Mouse (Mus musculus) common myeloid progenitor, adult 5-6 weeks (primary cell): ENCODE measurements at regions not wholly inside any gene's neighbourhood (a gene's known extent, or its start where the extent isn't known, plus 50 kb on each side); places are given as distances from the start of the nearest gene placed in this dataset.

Experiments
- ATAC-seq: replicated peaks from 2 replicates; pipeline ENCODE4 v1.8.0; 2016; ENCODE audit warnings: low read depth, mild to moderate bottlenecking, moderate TSS enrichment, inconsistent platforms; ENCODE audit not compliant: poor library complexity, severe bottlenecking

- no peak for ATAC-seq
These were observed 212.4 kb downstream of the Srbd1 start for GRCm38 (mm10) chr17:85932360-85933132.

- no peak for ATAC-seq
These were observed 213.0 kb downstream of the Srbd1 start for GRCm38 (mm10) chr17:85931955-85932354.

GRCm38 (mm10) chr17:85930789-85931188, 214.2 kb downstream of the Srbd1 start:
- ATAC-seq, result no peak

- ATAC-seq, result no peak
These were observed 214.6 kb downstream of the Srbd1 start for GRCm38 (mm10) chr17:85930331-85930730.

GRCm38 (mm10) chr17:85929699-85930286, 215.2 kb downstream of the Srbd1 start:
- no peak for ATAC-seq

DNA sequence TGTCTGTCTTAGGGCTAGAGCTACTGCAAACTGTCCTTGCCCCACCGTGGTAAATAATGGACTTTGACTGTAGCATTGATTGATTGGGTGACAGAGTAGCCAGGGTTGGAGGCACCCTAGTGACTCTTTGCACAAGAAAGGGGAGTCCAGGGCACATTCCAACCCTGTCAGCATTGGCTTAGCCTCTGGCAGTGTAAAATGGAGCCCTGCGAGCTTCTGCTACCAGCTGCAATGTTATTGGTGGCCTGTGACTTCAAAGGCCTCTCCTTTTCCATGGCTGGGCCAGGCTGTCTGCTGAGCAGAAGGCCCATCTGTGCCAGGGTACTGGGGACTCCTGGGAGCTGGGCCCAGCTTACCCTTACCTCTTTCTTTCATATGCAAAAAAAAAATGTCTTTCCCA, 216.4 kb downstream of the Srbd1 start:
- no peak for ATAC-seq

GRCm38 (mm10) chr17:85927261-85927660, 217.7 kb downstream of the Srbd1 start:
- no peak for ATAC-seq

- ATAC-seq, result no peak
These were observed 218.9 kb downstream of the Srbd1 start for GRCm38 (mm10) chr17:85926044-85926443.

DNA sequence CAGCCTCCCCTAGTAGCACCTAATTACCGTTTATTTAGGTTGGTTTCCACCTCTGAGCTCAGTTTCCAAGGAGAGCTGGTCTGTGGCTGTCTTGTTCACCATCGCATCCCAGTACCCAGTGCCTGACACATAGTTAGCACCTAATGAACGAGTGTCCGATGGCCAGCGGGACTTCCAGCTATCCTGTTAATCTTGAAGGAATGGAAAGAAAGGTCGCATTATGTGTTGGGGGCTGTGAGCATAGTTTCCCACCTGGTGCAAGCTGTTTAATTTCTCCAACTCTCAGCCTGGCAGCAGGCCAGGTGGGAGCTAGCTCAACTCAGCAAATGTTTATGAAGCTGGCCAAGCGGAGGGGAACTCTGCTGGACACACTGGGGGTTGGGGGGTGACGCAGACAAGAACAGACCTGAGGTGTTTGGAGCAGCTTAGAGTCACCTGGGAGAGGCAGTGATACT, 223.7 kb downstream of the Srbd1 start:
- ATAC-seq, result no peak

DNA sequence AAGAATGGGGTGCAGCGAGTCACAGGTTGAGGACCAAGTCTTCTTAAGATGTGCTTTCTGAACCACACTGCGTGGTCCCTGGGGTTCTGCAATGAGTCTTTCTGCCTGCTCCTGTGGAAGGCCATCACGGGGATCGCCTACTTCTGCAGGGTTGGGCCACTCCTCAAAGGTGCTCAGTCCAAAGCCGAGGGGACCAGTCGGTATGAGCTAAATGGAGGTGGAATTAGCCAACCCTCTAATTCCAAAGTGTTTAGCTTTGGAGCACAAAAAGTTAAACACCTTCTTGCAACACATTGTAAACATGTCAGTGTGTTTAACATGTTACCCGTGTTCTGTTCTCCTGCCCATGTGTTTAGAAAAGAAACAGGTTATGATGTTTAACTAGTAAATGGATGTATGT, 225.1 kb downstream of the Srbd1 start:
- ATAC-seq, result no peak

DNA sequence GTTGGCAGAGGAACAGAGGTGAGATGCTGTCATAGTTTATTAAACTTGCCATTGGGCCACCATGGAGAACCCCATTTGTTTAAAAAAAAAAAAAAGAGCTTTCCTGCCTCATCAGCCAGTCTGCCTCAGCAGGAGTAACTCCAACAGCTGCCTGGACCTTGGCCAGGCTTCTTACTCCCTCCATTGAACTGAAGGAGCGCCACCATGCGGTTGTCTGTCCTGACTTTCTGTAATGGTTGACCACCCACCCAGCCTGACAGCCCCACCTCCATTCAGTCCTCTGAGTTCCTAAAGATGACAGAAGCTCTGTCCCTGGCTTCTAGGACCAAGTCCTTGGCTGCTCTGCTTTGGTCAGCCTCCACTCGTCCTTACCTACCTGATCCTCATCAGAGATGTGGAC, 227.8 kb upstream of the Six2 start:
- ATAC-seq, result no peak

DNA sequence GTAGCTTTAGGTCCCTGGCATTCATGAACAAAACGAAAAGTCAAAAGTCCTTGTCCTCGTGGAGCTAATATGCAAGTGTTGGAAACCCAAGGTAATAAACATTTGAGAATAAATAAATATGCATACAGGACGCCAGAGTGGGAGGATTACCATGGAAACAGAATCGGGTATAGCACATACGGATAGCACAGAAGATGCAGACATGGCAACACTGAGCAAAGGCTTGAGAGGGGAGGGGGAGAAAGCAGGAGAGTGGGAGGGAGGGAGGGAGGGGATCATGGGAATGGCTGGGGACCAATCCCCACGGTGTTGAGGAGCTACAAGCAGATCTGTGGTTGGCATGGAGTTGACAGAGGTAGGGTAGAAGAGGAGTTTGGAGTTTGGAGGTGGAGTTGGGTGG, 226.0 kb upstream of the Six2 start:
- no peak for ATAC-seq

GRCm38 (mm10) chr17:85908709-85909108, 220.6 kb upstream of the Six2 start:
- ATAC-seq, result no peak

DNA sequence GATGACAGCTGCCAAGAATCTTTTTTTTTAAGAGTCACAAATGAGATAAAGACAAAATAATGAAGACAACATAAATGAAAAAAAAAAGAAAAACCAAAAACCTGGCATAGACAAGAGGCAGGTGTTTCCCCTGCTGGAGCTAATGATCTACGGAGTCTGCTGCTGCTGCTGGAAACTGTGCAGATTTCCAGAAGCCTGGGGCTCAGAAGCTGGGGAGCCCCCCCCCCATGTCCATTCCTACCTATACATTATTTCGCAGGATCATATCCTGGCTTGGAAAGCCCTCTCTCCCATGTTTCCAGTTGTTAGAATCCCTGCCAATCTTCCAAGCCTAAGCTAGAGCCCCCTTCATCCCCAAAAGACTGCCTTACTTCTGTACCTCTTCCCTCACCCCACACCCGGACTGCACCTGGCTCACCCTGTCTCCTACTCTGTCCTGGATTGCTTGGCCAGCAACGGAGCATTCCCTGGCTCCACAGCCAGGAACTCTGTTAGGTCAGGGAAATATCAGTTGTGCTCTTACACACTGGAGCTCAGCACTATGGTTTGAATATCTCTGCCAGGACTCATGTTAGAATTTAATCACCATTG, 218.6 kb upstream of the Six2 start:
- ATAC-seq, result no peak

DNA sequence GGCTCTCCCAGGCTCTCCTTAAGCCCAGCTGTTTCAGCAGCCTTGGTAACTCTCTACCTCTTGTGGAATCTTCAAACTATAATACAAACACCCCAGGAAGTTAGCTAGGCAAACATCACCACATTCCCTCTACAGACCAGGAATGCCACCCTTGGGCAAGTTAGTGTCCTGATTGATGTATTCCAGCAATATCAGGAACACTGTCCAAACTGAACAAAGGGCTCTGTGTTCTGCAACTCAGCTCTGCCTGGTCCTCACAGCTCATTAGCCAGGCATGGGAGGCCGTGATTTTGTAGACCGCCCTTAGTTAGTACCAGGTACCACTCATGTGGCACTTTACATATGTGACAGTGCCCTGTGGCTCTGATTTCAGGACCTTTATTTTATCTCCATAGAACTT, 214.5 kb upstream of the Six2 start:
- no peak for ATAC-seq

GRCm38 (mm10) chr17:85899096-85899495, 211.0 kb upstream of the Six2 start:
- ATAC-seq, result no peak

DNA sequence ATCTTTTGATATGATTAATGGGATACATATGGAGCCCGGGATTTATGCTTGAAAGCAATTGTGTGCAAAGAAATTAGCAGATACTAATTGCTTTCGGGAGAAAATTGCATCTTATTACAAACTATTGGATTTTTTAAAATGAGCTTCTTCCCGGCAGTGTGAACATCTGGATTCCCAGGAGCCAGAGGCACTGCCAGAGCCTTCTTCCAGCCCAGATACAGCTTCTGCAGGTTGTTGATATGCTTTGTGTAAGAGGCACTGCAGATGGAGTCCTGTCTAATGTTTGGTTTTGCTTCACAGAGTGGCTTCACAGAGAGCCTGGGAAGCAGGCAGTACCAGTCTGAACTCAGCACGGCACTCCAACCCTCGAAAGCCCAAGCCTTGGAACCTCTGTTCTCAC, 207.9 kb upstream of the Six2 start:
- ATAC-seq, result no peak

- ATAC-seq, result no peak
These were observed 203.2 kb upstream of the Six2 start for GRCm38 (mm10) chr17:85891243-85891642.

DNA sequence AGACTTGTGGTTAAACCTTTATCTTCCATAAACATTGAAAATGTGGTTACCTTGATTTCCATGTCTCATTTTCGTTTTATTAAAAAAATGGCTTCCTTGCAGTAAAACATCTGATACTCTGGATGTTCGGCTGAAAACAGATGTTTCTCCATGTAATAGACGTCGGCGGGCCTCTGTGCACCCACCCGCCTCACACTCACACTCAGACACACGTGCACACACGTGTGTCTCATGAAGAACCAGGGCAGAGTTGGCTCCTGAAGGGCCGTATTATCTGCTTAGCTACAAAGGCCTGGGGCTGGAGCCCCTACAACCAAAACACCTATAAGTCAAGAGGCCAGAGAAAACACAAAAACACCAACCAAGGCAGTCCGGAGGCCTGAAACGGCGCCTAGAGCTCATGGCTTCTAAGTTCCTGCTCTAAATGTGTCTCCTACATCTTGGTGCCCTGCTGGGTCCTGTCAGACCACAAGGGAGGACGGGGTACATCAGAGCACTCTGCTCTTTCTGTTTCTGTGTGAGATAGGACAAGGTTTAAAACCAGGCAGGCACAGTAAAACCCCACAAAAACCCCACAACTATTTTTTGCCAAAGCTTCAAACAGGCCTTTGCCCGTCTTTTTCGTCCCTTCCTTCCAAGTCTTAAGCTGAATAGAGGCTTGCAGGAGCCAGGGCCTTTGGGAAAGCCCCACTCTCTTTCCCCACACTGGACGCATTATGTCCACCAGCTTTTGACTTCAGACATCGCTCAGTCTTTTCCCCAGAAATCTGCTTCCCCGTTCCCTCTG, 201.9 kb upstream of the Six2 start:
- no peak for ATAC-seq

- ATAC-seq, result no peak
These were observed 200.7 kb upstream of the Six2 start for GRCm38 (mm10) chr17:85888568-85889398.
